Mouse (Mus musculus): ENCODE data around the gene Pcyox1. TPM values are rescaled to one million over a fixed set of nuclear protein-coding genes. Genes with fewer than 3 reads are reported as not detected.

Pcyox1 gene
- total and polyA plus RNA-seq, 3 experiments: 16.0 to 28.1 TPM; not detected in 1

- no peak for TF ChIP-seq BHLHE40 (IDR thresholded peaks at IDR 0.05; ENCODE audit: borderline replicate concordance, low read depth, low read length)
- TF ChIP-seq TAL1 (IDR thresholded peaks at IDR 0.05; ENCODE audit: low read length): no peak
- TF ChIP-seq MAFK (IDR thresholded peaks at IDR 0.05; ENCODE audit: borderline replicate concordance, low read depth, low read length): no peak
- TF ChIP-seq NELFE (IDR thresholded peaks at IDR 0.05; ENCODE audit: low read depth, low read length): peak; percentile 94
- peak; percentile 84; the same call in 1 of the 2 replicates for TF ChIP-seq POLR2AphosphoS5 (IDR thresholded peaks at IDR 0.05; ENCODE audit: borderline replicate concordance, low read depth, low read length)
- TF ChIP-seq USF1 (IDR thresholded peaks at IDR 0.05; ENCODE audit: low read depth, low read length): no peak
- no peak for TF ChIP-seq RAD21 (IDR thresholded peaks at IDR 0.05; ENCODE audit: low read depth, low read length)
- no peak for TF ChIP-seq CHD1 (IDR thresholded peaks at IDR 0.05; ENCODE audit: low read depth, low read length)
- TF ChIP-seq SIN3A (IDR thresholded peaks at IDR 0.05; ENCODE audit: low read length): peak; percentile 97
- no peak for TF ChIP-seq RCOR1 (IDR thresholded peaks at IDR 0.05; ENCODE audit: low read depth, low read length)
- TF ChIP-seq EP300 (IDR thresholded peaks at IDR 0.05; ENCODE audit: low read depth in 1 of 2, low read length in 2 of 2): 0 out of 4 replicates have a peak, but pooled peaks of 1 of the 2 experiments have one; percentile 18
- TF ChIP-seq SMC3 (IDR thresholded peaks at IDR 0.05; ENCODE audit: low read depth, low read length): no peak
Observed at GRCm38 (mm10) chr6:86371340-86371911, 25.5 kb downstream of the Pcyox1 start (continued).

DNA sequence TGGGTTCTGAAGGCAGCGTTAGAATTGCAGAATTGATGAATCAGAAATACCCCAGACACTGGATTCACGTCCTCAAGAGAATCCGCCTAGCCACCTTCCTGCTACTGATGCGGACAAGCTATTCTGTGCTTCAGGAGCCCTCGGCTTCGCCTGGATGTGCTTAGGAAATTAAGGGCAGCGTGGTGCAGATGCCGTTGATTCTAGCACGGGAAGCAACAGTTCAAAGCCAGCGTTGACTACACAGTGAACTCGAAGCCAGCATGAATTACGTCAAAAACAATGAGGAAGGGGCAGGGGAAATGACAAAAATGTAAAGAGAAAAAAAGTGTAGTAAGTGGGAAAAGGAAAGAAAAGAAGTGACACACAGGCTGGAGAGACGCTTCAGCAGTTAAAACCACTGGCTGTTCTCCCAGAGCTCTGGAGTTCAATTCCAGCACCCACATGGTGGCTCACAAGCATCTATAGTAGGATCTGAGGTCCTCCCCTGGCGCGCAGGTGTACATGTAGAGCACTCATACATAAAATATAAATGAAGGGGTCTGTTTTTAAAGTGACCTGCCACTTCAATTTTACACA lies 26.1 kb downstream of the Pcyox1 start, which contains the start of gene Snrpg:
Gene Snrpg, plus strand, starts transcription at position 541 of the 576 bp plus-strand sequence.
- Histone ChIP-seq H3K27me3 (ENCODE audit: control insufficient read depth in 1 of 2, insufficient read depth in 2 of 2, low read length in 2 of 2) (no peaks in the 10 kb centered on the region), H3K79me2 (ENCODE audit: control insufficient read depth, insufficient read depth, low read length, poor library complexity) (peaks cover 49% of the 10 kb centered on the region), H3K9me3 (replicated peaks; ENCODE audit: insufficient read depth, low read length) (no peaks in the 10 kb centered on the region), H3K36me3 (ENCODE audit: control insufficient read depth in 1 of 2, insufficient read depth in 2 of 2, low read length in 2 of 2) (peaks cover 2 to 25% of the 10 kb centered on the region in 2 experiments; a peak in 3 of 4 replicates), H3K4me3 (ENCODE audit: control insufficient read depth in 1 of 2, insufficient read depth in 1 of 2, low read depth in 2 of 2, low read length in 2 of 2) (peak within 1 kb of the TSS; percentile 84 to 91), H3K9ac (ENCODE audit: control insufficient read depth, low read depth, low read length, poor library complexity, severe bottlenecking) (peak within 1 kb of the TSS; percentile 88), H3K27ac (ENCODE audit: control insufficient read depth, low read depth, low read length) (peak within 1 kb of the TSS; percentile 89), H3K4me1 (ENCODE audit: control insufficient read depth in 1 of 2, insufficient read depth in 2 of 2, low read length in 2 of 2) (peaks cover 2 to 18% of the 10 kb centered on the region in 2 experiments; a peak in 3 of 4 replicates)
- TF ChIP-seq CHD1 (IDR thresholded peaks at IDR 0.05; ENCODE audit: low read depth, low read length) (0 out of 2 replicates have a peak, but pooled peaks have one; percentile 73), TBP (IDR thresholded peaks at IDR 0.05; ENCODE audit: low read depth, low read length) (peak; percentile 2; the same call in 1 of the 2 replicates), KAT2A (conservative IDR thresholded peaks at IDR 0.05; ENCODE audit: low read depth, low read length) (no peak), ZNF384 (IDR thresholded peaks at IDR 0.05; ENCODE audit: low read depth, low read length) (no peak), POLR2A (IDR thresholded peaks at IDR 0.05; ENCODE audit: control insufficient read depth in 1 of 2, insufficient read depth in 1 of 2, low read depth in 1 of 2, low read length in 2 of 2, poor library complexity in 1 of 2) (peak in 1 of 2 experiments; percentile 83; a peak in 3 of 4 replicates), MAZ (IDR thresholded peaks at IDR 0.05; ENCODE audit: low read depth, low read length) (peak; percentile 21; the same call in 1 of the 2 replicates), MEF2A (IDR thresholded peaks at IDR 0.05; ENCODE audit: extremely low read depth, insufficient replicate concordance, low read depth, low read length, poor library complexity, severe bottlenecking) (0 out of 2 replicates have a peak, but pooled peaks have one; percentile 12)
- peak; percentile 72 for DNase-seq (ENCODE audit: low read depth, low spot score)
